20 mouse cellular contexts compared by ENCODE assay signal in the genomic region with DNA sequence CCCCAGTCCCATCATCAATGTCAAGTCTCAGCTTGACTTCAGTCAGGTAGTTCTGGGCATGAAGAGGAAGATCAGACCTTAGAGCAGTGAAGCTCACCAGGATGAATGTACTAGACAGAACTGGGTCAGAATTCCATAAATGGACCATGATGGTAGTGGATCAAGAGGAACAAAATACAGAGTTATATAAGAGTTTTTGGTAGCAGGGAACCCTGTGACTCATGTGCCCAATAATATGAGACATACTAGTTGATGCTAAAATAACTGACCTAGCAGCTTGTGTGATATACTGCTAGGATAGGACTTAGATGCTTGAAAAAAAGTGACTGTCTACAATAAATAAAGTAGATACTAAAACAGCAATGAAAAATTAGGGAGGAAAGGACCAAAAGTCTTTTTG.
DNase-seq lines count a peak whose midpoint lies in the region; ATAC-seq lines count a peak whose summit lies in the region.
"Had no signal": no experiment of that assay in that cellular context is flagged by ENCODE, and none has a peak within 500 bp of the region (broad histone marks: within the 10 kb centered on the region; RNA-seq: fewer than 3 reads in every experiment).

No protein-coding gene starts in this region.

- DNase-seq in cerebellum, adult 9-10 months, result peak; percentile 10
- no peak for DNase-seq in cerebellum, adult 11-12 months
- DNase-seq in frontal cortex, postnatal 36 days (ENCODE audit: low spot score in 2 of 2), result no peak
- peak; percentile 44 for DNase-seq in brain, adult 2 months (ENCODE audit: low read depth, low spot score)
- peak; percentile 13 for DNase-seq in telencephalon, adult 2 months (ENCODE audit: low read depth, low spot score)
- no peak for DNase-seq in spleen, postnatal 4 days (ENCODE audit: low spot score in 2 of 2)
- no peak for DNase-seq in left cerebral cortex, adult 8-10 months (ENCODE audit: low spot score in 2 of 2)
- DNase-seq: adrenal gland, adult 2 months; adrenal gland, adult 8-10 months; adrenal gland, postnatal 10 days; adrenal gland, postnatal 14 days; adrenal gland, postnatal 25 days; adrenal gland, postnatal 36 days; B cell, adult 2 months; cerebellum, adult 11 months; cerebellum, adult 18-20 months had no signal

- ATAC-seq in frontal cortex, adult (ENCODE audit: low TSS enrichment), result peak; percentile 56; the same call in 1 of the 2 replicates
- ATAC-seq: activated CD4-positive, CD25-positive, alpha-beta regulatory T cell, adult 4 months; CD4-positive, CD25-positive, alpha-beta regulatory T cell, adult 4 months; Patski had no signal

Comparison
In these comparisons a context has a peak if more than half of its experiments do, and no peak if none do; other contexts are left out.
1. DNase-seq: peak in cerebellum, adult 9-10 months (single experiment), brain, adult 2 months (single experiment) and telencephalon, adult 2 months (single experiment); none in cerebellum, adult 11-12 months (single experiment), frontal cortex, postnatal 36 days (0 of 2), spleen, postnatal 4 days (0 of 2) and left cerebral cortex, adult 8-10 months (0 of 2).